Mouse (Mus musculus) cerebellum, adult 2 months (tissue): ENCODE measurements at regions not wholly inside any gene's neighbourhood (a gene's known extent, or its start where the extent isn't known, plus 50 kb on each side); places are given as distances from the start of the nearest gene placed in this dataset.

Source experiments
- CTCF ChIP-seq: fragments of 200-500 bp; IDR thresholded peaks from 2 replicates; pipeline ENCODE4 v1.5.1; 2011; ENCODE audit warnings: low read depth, mild to moderate bottlenecking, control low read depth, low read length, moderate library complexity, borderline replicate concordance; ENCODE audit not compliant: insufficient read depth
- POLR2A ChIP-seq: fragments of 200-500 bp; IDR thresholded peaks from 2 replicates; pipeline ENCODE4 v1.6.1; 2011; ENCODE audit warnings: low read length, control low read depth, borderline replicate concordance; ENCODE audit not compliant: insufficient read depth

DNA sequence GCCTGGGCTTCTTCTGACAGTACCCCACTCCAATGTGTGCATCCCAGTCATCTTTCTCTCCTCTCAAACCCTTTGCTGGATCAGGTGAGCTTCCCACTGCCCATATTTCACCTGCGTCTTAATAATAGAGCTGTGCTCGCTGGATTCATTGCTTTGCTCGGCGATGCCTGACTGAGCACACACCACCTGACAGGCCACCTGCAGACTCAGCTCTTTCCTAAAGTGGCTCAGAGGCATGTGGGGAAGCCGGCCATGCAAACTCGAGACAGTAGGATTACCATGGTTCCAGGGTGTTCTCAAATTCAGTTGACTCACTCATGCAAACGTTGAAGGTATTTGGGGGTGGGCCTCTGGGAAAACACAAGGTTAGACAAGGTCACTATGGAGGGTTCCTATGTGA is 131.8 kb upstream of the Sh3bp4 start:
- TF ChIP-seq POLR2A: no peak
- TF ChIP-seq CTCF: no peak
